Mouse (Mus musculus): ENCODE data around the gene AC140267.1. TPM values are rescaled to one million over a fixed set of nuclear protein-coding genes. Genes with fewer than 3 reads are reported as not detected.

Gene AC140267.1
- not detected in 2 replicates for polyA plus RNA-seq (2015; fragmentation: Nextera tagmentation; extraction: Ambion mirVana)

DNA sequence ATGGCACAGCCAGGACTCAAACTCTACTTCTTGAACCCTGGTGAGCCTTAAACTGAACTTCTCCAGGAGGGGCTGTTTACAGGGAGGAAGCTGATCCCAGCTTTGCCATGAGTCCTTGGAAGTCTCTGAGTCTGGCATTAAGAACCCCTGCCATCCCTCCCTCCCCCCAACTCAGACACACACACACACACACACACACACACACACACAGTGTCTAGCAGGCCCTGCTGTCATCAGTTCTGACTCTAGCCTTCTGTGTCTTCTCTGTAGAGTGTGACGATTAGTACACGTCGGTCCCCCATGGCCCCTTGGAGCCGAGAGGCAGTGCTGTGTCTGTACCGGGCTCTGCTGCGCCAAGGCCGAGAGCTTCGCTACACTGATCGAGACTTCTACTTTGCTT is at the start of gene AC140267.1:
Gene AC140267.1 (plus strand): TSS at position 301 of the 400 bp plus-strand sequence.
- peak within 1 kb of the TSS; percentile 82; the same call in 1 of the 2 replicates for H3K27ac ChIP-seq (ENCODE audit: low read depth)
- TF ChIP-seq CTCF (IDR thresholded peaks at IDR 0.05; ENCODE audit: low read depth) (no peak), EP300 (IDR thresholded peaks at IDR 0.05; ENCODE audit: low read depth) (no peak)

GRCm38 (mm10) chr15:80188927-80189326 is 46.7 kb upstream of the AC140267.1 start:
- H3K36me3 ChIP-seq (replicated peaks; ENCODE audit: insufficient read depth, low read length), result no peaks in the 10 kb centered on the region
- H3K4me3 ChIP-seq (ENCODE audit: low read depth, low read length), result no peak overlapping the region
- 68% methylated on average over 5 of the region's 5 CpGs for WGBS (ENCODE audit: insufficient replicate concordance)
- no peak for DNase-seq
- H3K27ac ChIP-seq (ENCODE audit: low read depth), result no peak overlapping the region
- H3K27me3 ChIP-seq (ENCODE audit: insufficient read depth, low read length), result no peaks in the 10 kb centered on the region
- TF ChIP-seq CTCF (IDR thresholded peaks at IDR 0.05; ENCODE audit: low read depth), result no peak
- no peak for TF ChIP-seq EP300 (IDR thresholded peaks at IDR 0.05; ENCODE audit: low read depth)
- ATAC-seq, result no peak
- peaks cover 17% of the 10 kb centered on the region for H3K4me1 ChIP-seq (ENCODE audit: insufficient read depth)
- no peaks in the 10 kb centered on the region for H3K9me3 ChIP-seq (ENCODE audit: low read length)
- H3K4me2 ChIP-seq (ENCODE audit: low read depth, low read length), result no peak overlapping the region
- H3K9ac ChIP-seq (replicated peaks), result no peak overlapping the region

More for the DNA sequence above, at the start of gene AC140267.1:
- Histone ChIP-seq H3K27me3 (ENCODE audit: insufficient read depth, low read length) (no peaks in the 10 kb centered on the region), H3K9ac (replicated peaks) (peak within 1 kb of the TSS; percentile 85), H3K4me3 (ENCODE audit: low read depth, low read length) (peak within 1 kb of the TSS; percentile 86), H3K4me1 (ENCODE audit: insufficient read depth) (peaks cover 18% of the 10 kb centered on the region), H3K4me2 (ENCODE audit: low read depth, low read length) (peak within 1 kb of the TSS; percentile 83), H3K9me3 (ENCODE audit: low read length) (no peaks in the 10 kb centered on the region), H3K36me3 (replicated peaks; ENCODE audit: insufficient read depth, low read length) (peaks cover 38% of the 10 kb centered on the region)
- DNase-seq (no peak), ATAC-seq (no peak)
- WGBS (ENCODE audit: insufficient replicate concordance), result 93% methylated on average over 9 of the region's 9 CpGs

DNA sequence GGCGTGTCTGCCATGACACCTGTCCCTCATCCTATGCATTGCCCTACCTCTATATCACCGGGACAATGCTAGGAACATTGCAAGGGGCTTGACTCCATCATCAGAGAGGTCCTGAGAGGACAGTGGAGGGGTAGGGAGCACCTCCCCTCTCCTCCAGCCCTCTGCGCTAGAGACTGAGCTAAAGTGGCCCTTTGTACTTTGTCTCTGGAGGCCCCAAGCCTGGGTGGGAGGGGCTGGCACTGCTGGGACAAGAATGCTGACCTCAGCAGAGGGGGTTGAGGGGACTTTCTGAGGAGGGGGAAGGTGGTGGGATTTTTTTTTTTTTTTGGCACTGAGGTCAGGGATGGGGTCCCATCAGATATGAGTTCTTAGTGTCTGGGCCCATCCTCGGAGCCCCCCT is 45.6 kb upstream of the AC140267.1 start:
- ATAC-seq (no peak), DNase-seq (no peak)
- Histone ChIP-seq H3K27ac (ENCODE audit: low read depth) (no peak overlapping the region), H3K4me1 (ENCODE audit: insufficient read depth) (peaks cover 17% of the 10 kb centered on the region), H3K36me3 (replicated peaks; ENCODE audit: insufficient read depth, low read length) (no peaks in the 10 kb centered on the region), H3K9ac (replicated peaks) (no peak overlapping the region), H3K27me3 (ENCODE audit: insufficient read depth, low read length) (no peaks in the 10 kb centered on the region), H3K4me3 (ENCODE audit: low read depth, low read length) (no peak overlapping the region), H3K4me2 (ENCODE audit: low read depth, low read length) (no peak overlapping the region), H3K9me3 (ENCODE audit: low read length) (no peaks in the 10 kb centered on the region)
- no peak for TF ChIP-seq EP300 (IDR thresholded peaks at IDR 0.05; ENCODE audit: low read depth)
- no peak for TF ChIP-seq CTCF (IDR thresholded peaks at IDR 0.05; ENCODE audit: low read depth)
- 74% methylated on average over 4 of the region's 4 CpGs for WGBS (ENCODE audit: insufficient replicate concordance)

- H3K4me3 ChIP-seq (ENCODE audit: low read depth, low read length), result no peak overlapping the region
- no peak overlapping the region for H3K27ac ChIP-seq (ENCODE audit: low read depth)
- TF ChIP-seq EP300 (IDR thresholded peaks at IDR 0.05; ENCODE audit: low read depth) (no peak), CTCF (IDR thresholded peaks at IDR 0.05; ENCODE audit: low read depth) (no peak)
- H3K27me3 ChIP-seq (ENCODE audit: insufficient read depth, low read length), result no peaks in the 10 kb centered on the region
- DNase-seq (no peak), ATAC-seq (no peak)
- no peak overlapping the region for H3K4me2 ChIP-seq (ENCODE audit: low read depth, low read length)
- peaks cover 17% of the 10 kb centered on the region for H3K4me1 ChIP-seq (ENCODE audit: insufficient read depth)
- H3K9ac ChIP-seq (replicated peaks), result no peak overlapping the region
- 45% methylated on average over 8 of the region's 8 CpGs for WGBS (ENCODE audit: insufficient replicate concordance)
- no peaks in the 10 kb centered on the region for H3K9me3 ChIP-seq (ENCODE audit: low read length)
- no peaks in the 10 kb centered on the region for H3K36me3 ChIP-seq (replicated peaks; ENCODE audit: insufficient read depth, low read length)
These were observed 43.9 kb upstream of the AC140267.1 start for GRCm38 (mm10) chr15:80191585-80192245.

DNA sequence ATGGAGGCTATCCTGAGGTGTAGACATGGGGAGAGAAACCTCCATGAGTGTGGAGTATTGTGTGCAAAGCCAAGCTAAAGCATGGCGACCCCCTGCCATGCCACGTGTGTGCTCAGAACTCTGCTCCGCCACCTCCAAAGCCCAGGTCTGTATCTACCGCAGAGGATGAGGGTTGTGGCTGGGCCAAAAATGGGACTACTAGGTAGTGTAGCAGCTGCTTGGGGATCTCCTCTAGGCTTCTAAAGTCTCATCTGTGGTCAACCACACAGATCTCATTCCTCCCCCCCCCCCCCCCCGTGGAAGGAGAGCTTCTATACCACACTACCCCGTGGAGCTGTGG is 43.4 kb upstream of the AC140267.1 start:
- Histone ChIP-seq H3K36me3 (replicated peaks; ENCODE audit: insufficient read depth, low read length) (no peaks in the 10 kb centered on the region), H3K27me3 (ENCODE audit: insufficient read depth, low read length) (no peaks in the 10 kb centered on the region), H3K9me3 (ENCODE audit: low read length) (no peaks in the 10 kb centered on the region), H3K27ac (ENCODE audit: low read depth) (no peak overlapping the region), H3K4me1 (ENCODE audit: insufficient read depth) (peaks cover 17% of the 10 kb centered on the region), H3K4me3 (ENCODE audit: low read depth, low read length) (no peak overlapping the region), H3K4me2 (ENCODE audit: low read depth, low read length) (no peak overlapping the region), H3K9ac (replicated peaks) (no peak overlapping the region)
- WGBS (ENCODE audit: insufficient replicate concordance), result 57% methylated on average over 6 of the region's 6 CpGs
- TF ChIP-seq CTCF (IDR thresholded peaks at IDR 0.05; ENCODE audit: low read depth) (no peak), EP300 (IDR thresholded peaks at IDR 0.05; ENCODE audit: low read depth) (no peak)
- ATAC-seq (no peak), DNase-seq (no peak)

DNA sequence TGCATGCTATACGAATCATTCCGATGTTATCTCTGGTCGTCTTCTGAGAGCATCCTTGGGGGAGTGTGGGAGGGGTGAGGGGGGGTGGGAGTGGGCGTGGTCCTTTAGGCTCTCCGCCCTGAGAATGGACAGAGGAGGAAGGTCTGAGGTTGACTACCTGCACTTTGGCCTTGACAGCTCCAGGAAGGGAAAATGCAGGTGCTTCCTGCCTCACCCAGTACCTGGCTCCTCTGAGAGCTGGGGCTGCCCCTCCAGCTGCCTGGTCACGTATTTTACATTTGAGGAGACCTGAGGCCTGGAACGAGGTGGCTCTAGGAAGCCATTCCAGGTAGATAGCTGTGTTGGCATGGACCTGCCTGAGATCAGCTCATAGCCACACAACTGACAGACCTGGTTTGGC is 42.8 kb upstream of the AC140267.1 start:
- no peak overlapping the region for H3K27ac ChIP-seq (ENCODE audit: low read depth)
- TF ChIP-seq EP300 (IDR thresholded peaks at IDR 0.05; ENCODE audit: low read depth) (no peak), CTCF (IDR thresholded peaks at IDR 0.05; ENCODE audit: low read depth) (no peak)
- ATAC-seq, result no peak
- no peaks in the 10 kb centered on the region for H3K9me3 ChIP-seq (ENCODE audit: low read length)
- DNase-seq, result no peak
- 56% methylated on average over 7 of the region's 7 CpGs for WGBS (ENCODE audit: insufficient replicate concordance)
- no peaks in the 10 kb centered on the region for H3K36me3 ChIP-seq (replicated peaks; ENCODE audit: insufficient read depth, low read length)
- H3K4me1 ChIP-seq (ENCODE audit: insufficient read depth), result peaks cover 17% of the 10 kb centered on the region
- no peaks in the 10 kb centered on the region for H3K27me3 ChIP-seq (ENCODE audit: insufficient read depth, low read length)
- no peak overlapping the region for H3K4me2 ChIP-seq (ENCODE audit: low read depth, low read length)
- no peak overlapping the region for H3K4me3 ChIP-seq (ENCODE audit: low read depth, low read length)
- no peak overlapping the region for H3K9ac ChIP-seq (replicated peaks)
